Mouse (Mus musculus): ENCODE measurements around the gene Adcy10.

The Adcy10 gene

GRCm38 (mm10) chr1:165601775-165602280 lies 116.8 kb downstream of the Adcy10 start:
- DNase-seq (ENCODE audit: extremely low read depth, low read depth, low spot score), result no peak

DNA sequence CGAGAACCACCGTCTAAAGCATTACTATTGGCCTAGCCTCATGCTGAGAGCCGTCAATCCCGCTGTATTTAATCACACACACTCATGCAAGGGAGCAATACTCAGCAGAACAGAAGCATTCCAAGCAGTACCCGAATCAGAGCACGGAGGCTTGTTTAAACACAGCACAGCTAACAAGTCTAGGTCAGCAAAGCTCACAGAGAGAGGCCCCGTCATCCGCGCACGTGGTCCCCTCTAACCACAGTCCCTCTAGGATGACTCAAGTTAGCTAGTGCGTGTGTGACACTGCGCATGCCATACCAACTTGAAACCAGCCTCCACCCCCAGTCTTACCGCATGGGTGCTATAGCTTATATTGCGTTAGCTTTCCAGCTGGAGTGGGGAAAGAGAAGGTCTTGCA lies 118.2 kb downstream of the Adcy10 start:
- no peak for DNase-seq (ENCODE audit: extremely low read depth, low read depth, low spot score)

- DNase-seq (ENCODE audit: extremely low read depth, low read depth, low spot score), result no peak
Measured at GRCm38 (mm10) chr1:165604203-165604602, 119.2 kb downstream of the Adcy10 start.

GRCm38 (mm10) chr1:165605108-165605507 lies 120.1 kb downstream of the Adcy10 start:
- DNase-seq (ENCODE audit: extremely low read depth, low read depth, low spot score), result no peak

GRCm38 (mm10) chr1:165605774-165606173 lies 120.8 kb downstream of the Adcy10 start:
- no peak for DNase-seq (ENCODE audit: extremely low read depth, low read depth, low spot score)

GRCm38 (mm10) chr1:165608904-165609303 lies 123.9 kb downstream of the Adcy10 start:
- no peak for DNase-seq (ENCODE audit: extremely low read depth, low read depth, low spot score)

DNA sequence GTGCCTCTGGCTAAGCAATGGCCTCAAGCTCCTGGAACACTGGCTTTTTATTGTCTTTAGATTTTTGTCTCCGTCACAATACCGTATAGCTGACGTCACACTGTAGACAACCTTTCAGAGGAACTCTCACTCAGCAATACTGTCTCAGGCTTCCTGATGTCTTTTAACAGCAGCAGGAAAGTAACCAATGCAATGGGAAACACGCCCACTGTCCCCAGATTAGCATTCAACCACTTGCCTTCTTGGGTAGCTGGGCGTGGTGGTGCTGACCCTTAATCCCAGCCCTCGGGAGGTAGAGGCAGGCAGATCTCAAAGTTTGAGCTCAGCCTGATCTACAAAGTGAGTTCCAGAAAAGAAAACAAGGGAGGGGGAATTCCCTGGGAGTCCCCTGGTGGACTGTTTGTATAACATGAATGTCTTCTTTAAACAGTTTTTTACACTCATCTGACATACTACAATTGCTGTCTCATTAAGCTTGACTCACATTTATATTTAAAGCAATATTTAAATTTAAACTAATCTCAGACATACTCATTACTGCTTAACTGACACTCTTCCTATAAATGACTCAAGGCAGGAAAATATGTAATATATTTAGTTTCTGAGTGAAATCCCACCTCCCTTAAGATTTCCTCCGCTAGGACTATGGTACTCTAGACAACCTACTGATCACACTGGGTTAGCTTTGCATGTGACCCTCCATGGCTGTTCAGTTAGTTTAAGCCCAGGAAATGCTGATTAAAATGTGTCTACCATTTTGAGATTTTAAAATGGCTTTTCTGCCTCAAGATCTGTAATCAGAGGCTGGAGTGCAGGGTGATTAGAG lies 124.7 kb downstream of the Adcy10 start:
- no peak for DNase-seq (ENCODE audit: extremely low read depth, low read depth, low spot score)

GRCm38 (mm10) chr1:165610321-165610999 lies 125.5 kb downstream of the Adcy10 start:
- no peak for DNase-seq (ENCODE audit: extremely low read depth, low read depth, low spot score)

- DNase-seq (ENCODE audit: extremely low read depth, low read depth, low spot score), result no peak
Measured at GRCm38 (mm10) chr1:165612714-165613113, 127.7 kb downstream of the Adcy10 start.

- DNase-seq (ENCODE audit: extremely low read depth, low read depth, low spot score), result no peak
Measured at GRCm38 (mm10) chr1:165613926-165614325, 128.9 kb downstream of the Adcy10 start.

DNA sequence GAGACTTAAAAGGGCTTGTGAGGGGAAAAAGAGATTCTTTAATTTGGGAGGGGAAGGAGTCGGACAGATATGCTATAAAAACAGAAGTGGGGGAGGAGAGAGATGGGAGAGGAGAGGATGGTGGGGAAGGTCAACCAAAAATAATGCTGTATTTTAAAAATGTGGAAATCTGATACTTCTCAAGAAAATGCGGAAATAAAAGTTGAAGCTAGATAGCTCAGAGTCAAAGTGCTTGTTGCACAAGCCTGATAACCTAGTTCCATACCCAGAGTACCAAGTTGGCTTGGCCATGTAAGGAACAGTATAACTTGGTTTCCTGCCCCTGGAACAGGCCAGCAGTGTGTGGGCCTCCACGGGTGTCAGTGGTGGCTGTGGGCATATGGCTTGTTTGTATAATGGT lies 129.8 kb downstream of the Adcy10 start:
- DNase-seq (ENCODE audit: extremely low read depth, low read depth, low spot score), result no peak

DNA sequence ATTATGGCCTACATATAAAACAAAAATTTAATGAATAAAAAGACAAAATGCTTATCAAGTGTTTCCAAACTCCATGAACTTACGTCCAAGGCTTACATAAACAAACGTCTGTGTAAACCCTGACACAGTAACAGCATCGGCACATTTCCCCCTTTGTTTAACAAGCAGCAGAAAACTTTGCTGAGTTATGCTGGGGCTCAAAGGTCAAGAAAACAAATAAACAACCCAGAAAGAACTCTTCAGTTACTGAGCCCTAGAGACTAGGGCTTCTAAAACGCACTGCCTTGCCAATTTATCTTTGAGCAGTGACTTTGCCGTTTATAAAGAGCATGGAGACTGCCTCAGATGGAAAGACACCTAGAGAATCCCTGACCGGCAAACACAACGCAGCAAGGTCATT lies 131.7 kb downstream of the Adcy10 start:
- DNase-seq (ENCODE audit: extremely low read depth, low read depth, low spot score), result no peak

DNA sequence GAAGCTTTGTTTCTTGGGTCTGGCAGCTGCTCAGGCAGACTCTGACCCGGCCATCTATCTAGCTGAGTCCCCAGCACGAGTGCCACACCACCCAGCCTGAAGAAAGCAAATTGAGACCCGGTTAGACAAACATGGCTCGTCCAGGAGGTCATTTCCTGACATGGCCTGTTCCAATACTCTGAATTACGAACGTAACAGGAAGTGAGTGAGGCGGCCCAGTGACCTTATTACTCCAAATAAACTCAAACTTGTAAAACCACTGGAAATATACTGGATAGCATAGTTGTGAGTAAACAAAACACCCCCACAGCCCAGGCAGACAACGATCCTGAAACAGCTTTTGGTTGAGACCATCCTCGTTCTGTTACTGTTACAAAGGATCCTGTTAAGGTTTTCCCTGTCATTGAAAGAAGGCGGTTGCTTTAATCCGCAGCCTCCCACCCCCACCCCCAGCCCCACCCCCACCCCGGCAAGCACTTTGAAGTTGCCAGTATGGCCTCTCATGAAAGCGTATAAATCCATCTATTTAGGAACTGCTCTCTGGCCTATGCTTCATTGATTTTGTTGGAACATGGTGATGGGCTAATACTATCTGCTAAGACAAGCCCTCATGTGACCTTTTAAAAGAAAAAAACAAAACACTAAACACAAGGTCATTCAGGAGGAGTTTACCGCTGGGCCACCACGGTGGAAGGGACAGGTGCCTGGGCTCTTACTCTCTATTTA lies 132.3 kb downstream of the Adcy10 start:
- DNase-seq (ENCODE audit: extremely low read depth, low read depth, low spot score), result no peak

DNA sequence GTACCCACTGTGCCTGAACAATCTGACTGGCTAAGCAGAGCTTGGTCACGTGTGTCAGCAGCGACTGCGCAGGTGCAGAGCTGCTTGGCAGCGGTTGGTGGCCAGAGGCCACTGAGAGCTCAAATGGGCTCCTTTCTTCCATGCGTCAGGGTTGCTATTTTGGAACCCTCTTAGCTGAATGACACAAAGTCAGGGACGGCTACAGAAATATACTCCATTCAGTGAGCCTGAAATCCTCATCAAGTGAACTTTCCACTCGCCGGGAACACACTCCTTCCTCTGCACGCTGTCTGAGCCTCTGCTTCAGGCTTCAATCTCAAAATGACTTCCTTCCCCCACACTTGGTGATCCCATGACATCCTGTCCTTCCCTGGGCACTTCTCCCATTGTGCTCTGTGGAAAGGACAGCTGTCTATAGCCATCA lies 133.2 kb downstream of the Adcy10 start:
- DNase-seq (ENCODE audit: extremely low read depth, low read depth, low spot score), result no peak

GRCm38 (mm10) chr1:165625058-165625457 lies 140.1 kb downstream of the Adcy10 start:
- no peak for DNase-seq (ENCODE audit: extremely low read depth, low read depth, low spot score)

GRCm38 (mm10) chr1:165625896-165626295 lies 140.9 kb downstream of the Adcy10 start:
- no peak for DNase-seq (ENCODE audit: extremely low read depth, low read depth, low spot score)

Measured in fat pad, adult 2 months (tissue).